Mouse (Mus musculus) T-helper 17 cell (primary cell): Measurements from ENCODE around the gene Ptma.

Source experiments
- in situ Hi-C, 2 experiments: fragments of 300-600 bp; cut with MboI, MseI; formaldehyde crosslinking; loops; 1 replicate in 1 of 2; 2 replicates in 1 of 2; pipeline ENCODE4 v1.15.1; 2025; ENCODE audit warnings: high pct_unique_total_duplicates in 2 of 2

Ptma gene

GRCm38 (mm10) chr1:86493783-86494182 lies 32.7 kb upstream of the Ptma start:
- in situ Hi-C loops: no loop called here

GRCm38 (mm10) chr1:86496340-86496739 lies 30.2 kb upstream of the Ptma start:
- in situ Hi-C loops: no loop called here

GRCm38 (mm10) chr1:86497361-86497760 lies 29.2 kb upstream of the Ptma start:
- in situ Hi-C loops: no loop called here

GRCm38 (mm10) chr1:86497986-86498385 lies 28.5 kb upstream of the Ptma start:
- in situ Hi-C loops: no loop called here

DNA sequence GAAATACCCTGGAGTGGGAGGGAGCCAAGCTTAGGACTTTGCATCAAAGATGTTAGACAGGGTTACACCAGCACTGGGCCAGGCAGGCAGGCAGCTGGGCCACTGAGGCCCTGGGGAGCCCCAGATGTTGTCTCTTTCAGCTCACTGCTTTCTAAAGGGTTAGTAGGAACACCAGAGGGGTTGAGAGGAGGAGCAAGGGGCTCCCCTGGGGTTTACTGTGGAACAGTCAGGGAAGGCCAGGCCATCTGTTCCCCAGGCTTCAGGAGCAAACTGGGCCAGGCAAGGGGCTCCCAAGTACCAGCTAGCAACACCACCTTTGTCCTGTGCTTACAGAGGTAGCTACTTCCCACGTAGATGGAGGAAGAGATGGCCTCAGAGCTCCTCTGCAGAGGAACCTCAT lies 27.9 kb upstream of the Ptma start:
- in situ Hi-C loops: no loop called here

- in situ Hi-C loops: loop anchor here in 1 of 2 experiments (5.0 kb wide), 2 partner anchors 37 to 58 kb away; no protein-coding TSS in a partner anchor
Observed at GRCm38 (mm10) chr1:86499903-86500302, 26.6 kb upstream of the Ptma start.

- in situ Hi-C loops: loop anchor here in 1 of 2 experiments (5.0 kb wide), 2 partner anchors 37 to 58 kb away; no protein-coding TSS in a partner anchor
Observed at GRCm38 (mm10) chr1:86500681-86501080, 25.8 kb upstream of the Ptma start.

- in situ Hi-C loops: loop anchor here in 1 of 2 experiments (5.0 kb wide), 2 partner anchors 36 to 59 kb away; no protein-coding TSS in a partner anchor
Observed at GRCm38 (mm10) chr1:86501114-86501532, 25.4 kb upstream of the Ptma start.

- in situ Hi-C loops: loop anchor here in 1 of 2 experiments (5.0 kb wide), 2 partner anchors 36 to 59 kb away; no protein-coding TSS in a partner anchor
Observed at GRCm38 (mm10) chr1:86501559-86501958, 25.0 kb upstream of the Ptma start.

DNA sequence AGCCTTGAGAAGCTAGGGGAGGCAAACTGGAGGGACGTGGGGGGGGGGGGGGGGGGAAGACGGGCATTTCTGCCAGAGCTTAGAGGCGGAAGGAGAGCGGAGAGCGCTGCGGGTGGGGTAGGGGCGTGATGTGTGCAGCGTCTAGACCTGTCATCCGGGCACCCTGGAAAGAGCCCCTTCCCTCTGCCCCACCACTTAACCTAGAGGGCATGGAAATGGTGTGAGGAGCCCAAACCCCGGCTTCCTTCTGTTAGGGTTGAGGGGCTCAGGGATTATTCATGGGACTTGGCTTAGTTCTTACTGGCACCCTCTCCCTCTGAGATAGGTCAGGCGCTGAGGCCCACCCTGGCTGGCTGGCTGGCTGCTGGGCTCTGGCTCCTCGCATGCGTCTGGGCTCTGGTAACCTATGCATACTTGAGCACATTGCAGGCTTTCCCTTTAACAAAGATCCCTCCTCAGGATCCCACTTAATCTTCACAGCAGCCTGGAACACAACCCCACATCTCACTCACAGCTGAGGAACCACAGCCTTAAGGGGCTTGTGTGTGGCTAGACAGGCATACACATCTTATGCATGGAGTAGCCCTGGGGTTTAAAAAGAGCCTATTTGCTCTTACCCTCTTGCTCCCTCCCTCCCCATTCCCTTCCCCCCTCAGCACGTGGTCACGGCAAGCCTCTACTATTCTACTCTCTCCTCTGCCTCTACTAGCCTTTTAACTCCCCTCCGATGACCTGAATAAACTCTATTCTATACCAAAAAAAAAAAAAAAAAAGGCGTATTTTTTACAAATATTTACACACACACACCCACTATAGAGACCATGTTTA lies 24.1 kb upstream of the Ptma start:
- in situ Hi-C loops: loop anchor here in 1 of 2 experiments (5.0 kb wide), 2 partner anchors 35 to 60 kb away; no protein-coding TSS in a partner anchor

- in situ Hi-C loops: loop anchor here in 1 of 2 experiments (5.0 kb wide), 2 partner anchors 34 to 61 kb away; no protein-coding TSS in a partner anchor
Observed at GRCm38 (mm10) chr1:86503165-86503747, 23.3 kb upstream of the Ptma start.

DNA sequence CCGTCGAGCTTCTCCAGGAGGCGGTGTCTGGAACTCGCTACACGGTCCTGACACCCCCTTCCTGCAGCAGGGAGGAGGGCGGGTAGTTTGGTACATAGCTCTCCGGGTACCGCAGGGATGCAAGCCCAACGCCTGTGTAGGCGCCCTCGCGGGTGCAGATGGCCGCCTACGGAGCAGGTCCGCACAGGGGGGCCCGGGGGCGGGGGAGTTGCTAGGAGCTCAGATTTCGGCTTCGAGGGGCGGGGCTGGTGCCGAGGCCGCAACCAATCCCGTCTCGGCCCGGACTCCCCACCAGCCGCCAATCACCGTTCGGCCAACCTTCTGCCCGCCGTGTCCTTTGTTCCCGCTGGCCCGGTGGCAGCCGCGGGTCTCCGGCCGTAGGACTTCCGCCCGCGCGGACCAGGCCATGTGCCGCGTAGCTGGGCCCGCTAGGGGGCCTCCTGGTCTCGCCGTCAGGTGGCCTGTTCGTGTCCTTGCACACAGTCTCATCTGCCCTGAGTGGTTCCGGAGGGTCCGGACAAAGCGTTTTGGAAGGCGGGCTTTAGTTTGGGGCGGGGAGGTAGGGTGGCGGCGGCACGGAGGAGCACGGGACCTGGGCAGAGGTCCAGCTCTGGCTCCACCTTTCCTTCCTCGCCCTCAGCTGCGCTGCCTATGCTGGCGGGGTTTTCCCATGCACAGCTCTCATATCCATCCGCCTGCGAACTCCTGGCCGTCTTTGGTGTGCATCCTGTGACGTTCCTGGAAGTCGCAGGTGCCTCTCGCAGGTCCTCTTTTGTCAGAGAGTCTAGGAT lies 22.4 kb upstream of the Ptma start:
- in situ Hi-C loops: loop anchor here in 1 of 2 experiments (5.0 kb wide), 2 partner anchors 33 to 62 kb away; no protein-coding TSS in a partner anchor

DNA sequence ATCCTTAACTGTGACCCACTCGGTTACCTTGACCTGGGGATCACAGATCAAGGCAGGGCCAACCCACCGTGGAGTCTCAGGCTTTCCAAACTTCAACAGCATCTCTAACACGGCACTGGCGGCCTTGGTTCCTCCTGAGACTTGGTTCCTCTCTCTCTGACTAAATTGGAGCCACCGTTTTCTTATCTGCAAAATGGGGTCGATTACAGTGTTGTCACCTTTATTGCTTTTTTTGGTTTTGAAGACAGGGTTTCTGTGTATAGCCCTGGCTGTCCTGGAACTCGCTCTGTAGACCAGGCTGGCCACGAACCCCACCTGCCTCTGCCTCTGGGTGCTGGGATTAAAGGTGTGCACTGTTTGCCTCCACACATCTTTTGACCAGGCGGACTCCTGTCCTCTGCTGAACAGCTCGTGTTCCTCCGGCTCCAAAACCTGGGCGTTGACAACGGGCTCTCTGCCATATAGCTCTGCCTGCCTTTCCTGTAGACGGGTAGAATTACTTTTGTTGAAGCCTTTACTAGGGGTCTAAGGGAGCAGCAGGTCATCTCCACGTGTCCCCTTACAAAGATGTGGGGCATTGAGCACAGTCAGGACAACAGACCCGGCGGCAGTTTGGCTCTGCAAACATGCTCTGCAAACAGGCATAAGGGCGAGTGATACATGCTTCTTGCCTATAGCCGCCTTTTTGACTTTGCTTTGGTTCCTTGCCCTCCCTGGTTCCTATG lies 21.7 kb upstream of the Ptma start:
- in situ Hi-C loops: loop anchor here in 1 of 2 experiments (5.0 kb wide), 2 partner anchors 32 to 63 kb away; no protein-coding TSS in a partner anchor

DNA sequence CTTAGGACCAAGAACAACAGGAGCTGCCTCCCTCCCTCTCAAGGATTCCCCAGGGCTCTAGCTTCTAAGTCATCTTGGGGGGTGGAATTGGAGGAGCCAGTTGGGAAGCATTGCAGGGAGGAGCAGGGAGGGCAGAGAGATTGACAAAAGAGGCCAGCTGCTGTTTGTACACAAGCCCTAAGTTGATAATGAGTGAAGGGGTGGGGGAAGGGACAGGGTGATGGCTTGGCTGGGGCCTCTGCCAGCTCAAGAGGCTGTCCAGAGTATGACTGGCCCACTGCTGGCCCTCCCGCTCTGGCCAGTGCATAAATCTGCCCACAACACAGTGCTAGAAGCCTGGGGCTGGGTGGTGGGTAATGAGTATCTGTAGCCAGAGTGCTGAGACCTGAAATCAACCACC lies 21.1 kb upstream of the Ptma start:
- in situ Hi-C loops: no loop called here

DNA sequence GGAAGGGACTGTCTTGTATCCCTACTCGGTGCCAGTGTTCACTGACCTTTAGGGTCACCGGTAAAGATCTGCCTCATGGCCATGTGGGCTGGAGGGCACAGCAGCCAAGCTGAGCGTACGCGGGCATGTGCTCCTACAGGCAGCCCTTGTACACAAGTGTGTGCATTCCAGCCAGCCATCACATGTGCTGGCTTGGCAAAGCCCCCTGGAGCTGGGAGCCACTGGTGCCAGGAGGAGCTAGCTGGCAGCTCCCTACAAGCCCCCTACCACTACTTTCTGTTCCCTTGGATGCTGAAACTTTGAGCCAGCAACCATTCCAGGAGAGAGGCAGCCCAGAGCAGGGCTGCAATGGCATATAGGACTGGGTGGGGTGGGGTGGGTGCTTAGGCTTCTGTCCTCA lies 20.1 kb upstream of the Ptma start:
- in situ Hi-C loops: no loop called here

GRCm38 (mm10) chr1:86507866-86508265 lies 18.7 kb upstream of the Ptma start:
- in situ Hi-C loops: no loop called here

DNA sequence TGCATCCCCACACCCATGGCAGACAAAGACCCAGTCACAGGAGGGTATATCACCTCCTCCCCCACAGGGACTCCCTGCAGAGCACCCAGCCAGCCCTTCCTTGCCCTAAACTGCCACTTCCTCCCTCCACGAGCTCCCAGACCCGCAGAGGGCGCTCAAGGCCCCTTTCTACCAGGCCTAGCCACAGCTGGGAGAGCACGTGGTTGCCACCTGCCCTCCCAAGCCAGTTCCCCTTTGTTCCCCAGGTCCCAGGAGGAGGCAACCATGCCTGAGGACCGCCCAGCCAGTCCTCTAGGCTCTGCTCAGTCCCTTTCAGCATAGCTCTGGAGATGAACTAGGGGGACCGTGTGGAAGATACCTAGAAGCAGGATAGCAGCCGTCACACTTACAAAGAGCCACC lies 17.1 kb upstream of the Ptma start:
- in situ Hi-C loops: no loop called here

DNA sequence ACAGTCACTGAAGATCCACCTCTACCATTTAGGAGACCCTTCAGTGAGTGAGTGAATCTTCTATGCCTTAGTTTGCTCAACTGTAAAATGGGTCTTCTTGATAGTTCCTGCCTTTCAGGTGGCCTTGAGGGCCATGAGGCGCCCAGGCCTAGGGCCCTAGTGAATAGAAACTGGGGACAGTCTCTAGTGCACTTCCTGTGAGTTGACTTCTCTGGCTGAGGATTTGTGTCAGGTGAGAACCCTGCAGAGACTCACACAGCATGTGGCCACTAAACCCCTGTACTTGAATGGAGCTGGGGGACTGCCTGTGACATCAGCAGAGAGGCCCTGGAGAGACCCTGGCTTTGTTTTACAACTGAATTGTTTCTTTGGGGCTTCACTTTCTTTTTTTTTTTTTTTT lies 16.3 kb upstream of the Ptma start:
- in situ Hi-C loops: no loop called here

- in situ Hi-C loops: no loop called here
Observed at GRCm38 (mm10) chr1:86510676-86511441, 15.7 kb upstream of the Ptma start.

DNA sequence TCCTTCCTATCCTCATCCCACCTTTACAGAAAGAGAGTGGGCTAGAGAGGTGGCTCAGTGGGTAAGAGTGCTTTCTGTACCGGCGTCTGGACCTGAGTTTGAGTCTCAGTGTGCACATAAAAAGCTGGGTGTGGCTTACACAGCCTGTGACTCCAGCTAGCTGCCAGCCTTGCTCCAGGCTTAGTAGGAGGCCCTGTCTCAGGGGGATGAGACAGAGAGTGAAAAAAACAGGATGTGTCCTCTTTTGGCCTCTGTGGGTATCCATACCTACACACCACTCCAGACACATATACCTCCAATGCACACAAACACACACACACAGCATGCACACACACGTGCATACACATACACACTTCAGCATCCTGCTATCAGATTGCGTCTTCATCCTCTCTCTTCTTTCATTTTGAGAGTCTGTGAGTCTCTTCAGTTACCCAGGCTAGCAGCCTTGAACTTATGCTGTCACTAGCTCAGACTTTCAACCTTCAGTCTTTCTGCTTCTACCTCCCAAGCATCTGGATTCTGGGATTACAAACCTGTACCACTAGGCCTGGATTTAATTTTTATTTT lies 14.3 kb upstream of the Ptma start:
- in situ Hi-C loops: no loop called here
